Mouse (Mus musculus): ENCODE measurements around the gene Wapl. TPM values are rescaled to one million over a fixed set of nuclear protein-coding genes. Genes with fewer than 3 reads are reported as not detected.

The Wapl gene
- total RNA-seq, 4 experiments from 2014 or later, result 36.1 to 39.1 (median 37.7) TPM

DNA sequence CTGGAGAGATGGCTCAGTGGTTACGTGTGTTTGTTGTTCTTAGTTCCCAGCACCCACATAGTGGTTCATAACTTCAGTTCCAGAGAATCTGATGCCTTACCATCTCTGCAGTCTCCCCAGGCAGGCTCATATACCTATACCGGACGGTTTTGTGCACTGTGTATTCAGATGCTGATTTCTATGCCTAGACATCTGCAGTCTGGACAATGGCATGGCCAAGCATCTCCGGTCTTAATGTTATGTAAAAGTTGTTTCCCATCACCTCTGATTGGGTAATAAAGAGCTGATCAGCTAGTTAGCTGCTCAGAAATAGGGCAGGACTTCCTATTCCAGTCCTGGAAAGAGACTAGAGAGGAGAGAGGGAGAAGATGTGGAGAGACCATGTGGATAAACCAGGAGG is 20.2 kb downstream of the Wapl start:
- no peak for DNase-seq (ENCODE audit: low spot score)

- DNase-seq (ENCODE audit: low spot score), result peak; percentile 25
Measured at GRCm38 (mm10) chr14:34697376-34697775, 23.6 kb downstream of the Wapl start.

DNA sequence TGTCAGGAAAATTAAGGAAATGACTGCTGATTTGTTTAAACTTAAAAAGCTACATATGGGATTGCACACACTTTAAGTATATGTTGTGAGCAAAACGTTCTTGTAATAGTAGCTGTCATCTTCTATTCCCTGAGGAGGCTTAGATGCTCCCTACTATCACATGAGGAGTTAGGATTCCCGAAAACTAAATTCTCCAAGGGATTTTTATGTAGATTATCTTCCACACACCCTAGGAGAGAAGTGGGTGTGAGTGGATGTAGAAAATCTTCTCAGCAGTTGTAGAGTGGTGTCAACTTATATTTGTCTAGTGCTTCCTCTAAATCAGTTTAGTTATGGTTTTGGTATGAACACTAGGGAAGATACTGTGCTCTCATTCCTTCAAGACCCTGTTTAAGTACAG is 36.5 kb downstream of the Wapl start:
- no peak for DNase-seq (ENCODE audit: low spot score)

GRCm38 (mm10) chr14:34712027-34712426 is 38.3 kb downstream of the Wapl start:
- no peak for DNase-seq (ENCODE audit: low spot score)

DNA sequence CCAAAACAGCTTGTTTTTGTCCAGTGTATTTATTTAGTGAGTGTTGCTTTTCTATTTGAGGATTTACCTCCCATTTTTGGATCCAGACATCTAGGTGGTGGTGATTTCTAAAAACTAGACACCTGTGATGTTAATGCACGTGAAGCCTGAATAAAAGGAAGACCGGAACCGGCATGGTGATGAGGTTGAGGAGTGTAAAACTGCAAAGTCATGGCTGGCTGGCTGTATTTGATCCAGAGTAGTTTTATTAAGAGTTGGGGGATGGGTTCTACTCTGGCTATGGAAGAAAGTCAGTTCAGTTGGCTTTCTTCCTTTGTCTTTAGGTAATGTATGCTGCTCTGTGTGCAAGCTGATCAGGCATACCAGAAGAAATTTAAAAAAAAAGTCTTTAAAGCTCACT is 39.1 kb downstream of the Wapl start:
- DNase-seq (ENCODE audit: low spot score), result no peak

- DNase-seq (ENCODE audit: low spot score), result no peak
Measured at GRCm38 (mm10) chr14:34718150-34718549, 44.4 kb downstream of the Wapl start.

DNA sequence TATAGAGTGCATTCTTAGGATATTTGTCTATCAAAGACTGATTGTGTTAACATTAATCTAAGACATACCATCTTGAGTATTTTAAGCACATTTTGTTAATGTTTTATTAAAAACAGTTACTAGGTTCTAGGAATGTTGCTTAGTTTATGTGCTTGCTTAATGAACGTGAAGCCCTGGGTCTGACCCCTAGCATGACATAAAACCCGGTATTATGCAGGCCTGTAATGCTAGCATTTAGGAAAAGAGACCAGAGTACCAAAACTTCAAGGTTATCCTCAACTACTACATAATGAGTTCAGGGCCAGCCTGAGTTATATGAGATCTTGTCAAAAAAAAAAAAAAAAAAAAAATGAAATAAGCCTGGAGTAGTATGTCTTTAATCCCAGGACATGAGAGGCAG is 54.0 kb downstream of the Wapl start:
- no peak for DNase-seq (ENCODE audit: low spot score)

DNA sequence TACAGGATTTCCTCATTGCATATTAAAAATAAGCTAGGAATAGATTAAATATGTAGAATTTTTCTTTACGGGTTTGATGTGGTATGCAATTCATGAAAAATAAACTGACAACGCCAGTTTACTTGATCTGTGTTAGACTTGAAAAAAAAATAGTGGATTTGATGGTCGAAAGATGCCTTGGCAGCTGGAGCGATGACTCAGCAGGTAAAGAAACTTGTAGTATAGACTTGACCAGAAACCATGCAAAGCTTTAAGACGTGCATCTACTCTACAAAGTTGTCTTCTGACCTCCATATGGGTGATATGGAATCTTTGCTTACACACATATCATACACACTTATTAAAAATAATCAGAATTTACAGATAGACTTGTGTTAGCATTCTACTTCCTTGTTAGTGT is 61.7 kb downstream of the Wapl start:
- no peak for DNase-seq (ENCODE audit: low spot score)

DNA sequence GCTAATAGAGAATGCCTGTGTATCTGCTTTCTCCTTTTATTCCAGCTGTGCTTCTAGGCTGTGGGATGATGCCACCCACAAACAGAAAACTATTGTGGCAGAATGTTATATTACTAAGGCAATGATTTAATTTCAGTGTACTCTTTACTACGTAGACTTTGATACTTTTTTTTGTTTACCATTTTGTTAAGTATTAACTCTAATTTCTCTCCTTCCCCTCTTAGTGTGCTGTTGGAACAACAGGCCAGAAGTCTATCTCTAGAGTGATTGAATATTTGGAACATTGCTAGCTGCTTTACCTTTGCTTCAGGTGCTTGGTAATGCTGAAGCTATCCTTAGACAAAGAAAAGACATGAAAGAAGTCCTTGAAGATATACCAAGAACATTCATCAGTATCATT is 71.7 kb downstream of the Wapl start:
- no peak for DNase-seq (ENCODE audit: low spot score)

- DNase-seq (ENCODE audit: low spot score), result no peak
Measured at GRCm38 (mm10) chr14:34755731-34756130, 82.0 kb downstream of the Wapl start.

DNA sequence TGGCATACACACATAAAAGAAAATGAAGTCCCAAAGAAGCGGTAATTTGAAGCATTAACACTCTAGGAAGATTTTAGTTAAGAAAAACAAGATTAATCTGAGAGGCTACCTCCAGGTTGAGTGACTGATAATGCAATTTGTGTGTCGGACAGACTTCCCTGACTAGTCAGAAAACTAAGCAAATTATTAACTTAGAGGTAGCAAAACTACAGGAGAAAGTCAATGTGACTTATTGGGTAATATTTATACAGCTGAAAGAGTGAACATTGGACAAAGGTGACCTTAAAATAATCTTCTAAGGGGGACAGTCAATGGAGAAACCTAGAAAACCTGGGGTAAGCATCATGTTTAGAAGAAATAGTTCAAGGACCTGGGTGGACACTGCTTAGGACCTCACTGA is 86.2 kb downstream of the Wapl start:
- DNase-seq (ENCODE audit: low spot score), result no peak

- no peak for DNase-seq (ENCODE audit: low spot score)
Measured at GRCm38 (mm10) chr14:34761082-34761959, 87.6 kb downstream of the Wapl start.

GRCm38 (mm10) chr14:34762682-34763081 is 89.0 kb downstream of the Wapl start:
- no peak for DNase-seq (ENCODE audit: low spot score)

GRCm38 (mm10) chr14:34763771-34764539 is 90.2 kb downstream of the Wapl start:
- DNase-seq (ENCODE audit: low spot score), result no peak

DNA sequence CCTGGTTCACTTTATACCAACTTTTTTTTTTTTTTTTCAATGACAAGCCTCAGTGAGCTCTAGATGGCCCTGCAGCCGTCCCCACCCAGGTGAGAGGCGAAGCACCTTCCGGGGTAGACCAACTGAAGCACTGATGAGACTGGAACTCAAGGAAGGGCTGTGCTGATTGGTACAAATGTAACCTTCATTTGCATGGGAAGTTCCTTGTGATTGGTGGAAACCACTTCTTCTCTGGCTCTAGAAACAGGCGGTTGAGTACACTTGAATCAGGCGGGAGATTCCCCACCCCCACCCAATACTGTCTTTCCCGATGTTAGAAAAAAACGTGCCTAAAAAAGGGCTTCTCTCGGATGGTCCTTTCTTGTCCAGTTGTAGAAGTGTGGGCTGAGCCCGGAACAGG is 91.2 kb downstream of the Wapl start:
- DNase-seq (ENCODE audit: low spot score), result no peak

- no peak for DNase-seq (ENCODE audit: low spot score)
Measured at GRCm38 (mm10) chr14:34765380-34765779, 91.7 kb downstream of the Wapl start.

DNA sequence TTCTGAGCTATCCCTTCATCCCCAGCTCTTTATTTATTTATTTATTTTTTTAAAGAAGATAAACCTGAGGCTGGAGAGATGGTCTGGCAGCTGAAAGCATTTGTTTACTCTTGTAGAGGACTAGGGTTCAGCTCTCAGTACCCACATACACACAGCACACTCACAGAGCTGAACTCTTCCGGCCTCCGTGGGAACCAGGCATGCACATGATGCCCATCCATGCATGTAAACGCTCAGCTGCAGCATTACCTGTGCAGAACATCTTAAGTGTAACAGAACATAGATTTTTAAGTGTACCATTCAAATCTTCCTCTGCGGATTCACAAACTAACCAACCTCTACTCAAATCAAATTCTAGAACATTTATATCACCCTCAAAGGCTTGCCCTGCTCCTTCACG is 92.5 kb downstream of the Wapl start:
- DNase-seq (ENCODE audit: low spot score), result no peak

- peak; percentile 81 for DNase-seq (ENCODE audit: low spot score)
Measured at GRCm38 (mm10) chr14:34768373-34768772, 94.6 kb downstream of the Wapl start.

- peak; percentile 49 for DNase-seq (ENCODE audit: low spot score)
Measured at GRCm38 (mm10) chr14:34769021-34769566, 95.4 kb downstream of the Wapl start.

- DNase-seq (ENCODE audit: low spot score), result no peak
Measured at GRCm38 (mm10) chr14:34769567-34770158, 95.9 kb downstream of the Wapl start.

GRCm38 (mm10) chr14:34770467-34770866 is 96.7 kb downstream of the Wapl start:
- no peak for DNase-seq (ENCODE audit: low spot score)

- DNase-seq (ENCODE audit: low spot score), result no peak
Measured at GRCm38 (mm10) chr14:34771601-34772000, 97.9 kb downstream of the Wapl start.

All from heart, adult 8-10 months (tissue).